Mouse (Mus musculus) embryo, embryonic 11.5 days (tissue): ENCODE results near the gene Khk.

Source experiments
- DNase-seq: peaks from one replicate; pipeline ENCODE4 v3.0.0-alpha.2; 2012; ENCODE audit warnings: low read depth, low spot score

The Khk gene

GRCm38 (mm10) chr5:30968416-30968815 is 47.2 kb downstream of the Khk start, which contains the start of gene Tcf23:
Gene Tcf23 (plus strand): TSS chr5:30968662.
- no peak for DNase-seq

- DNase-seq, result no peak
Observed at GRCm38 (mm10) chr5:30969440-30969839, 48.2 kb downstream of the Khk start.

- no peak for DNase-seq
Observed at GRCm38 (mm10) chr5:30974870-30975656, 53.8 kb downstream of the Khk start.
